Mouse (Mus musculus) liver, adult (tissue): Measurements from ENCODE around the gene Glra3.
A peak's percentile ranks its signal among the peaks of the same experiment; 100 is the strongest.

Source experiments
- GATA4 ChIP-seq: IDR thresholded peaks from 2 replicates; pipeline ENCODE4 v1.6.1; 2014; ENCODE audit warnings: mild to moderate bottlenecking, low read length; ENCODE audit not compliant: insufficient replicate concordance

The Glra3 gene

GRCm38 (mm10) chr8:55939870-55940525 is at the start of gene Glra3:
Gene Glra3 (plus strand): TSS chr8:55940460.
- no peak for TF ChIP-seq GATA4

DNA sequence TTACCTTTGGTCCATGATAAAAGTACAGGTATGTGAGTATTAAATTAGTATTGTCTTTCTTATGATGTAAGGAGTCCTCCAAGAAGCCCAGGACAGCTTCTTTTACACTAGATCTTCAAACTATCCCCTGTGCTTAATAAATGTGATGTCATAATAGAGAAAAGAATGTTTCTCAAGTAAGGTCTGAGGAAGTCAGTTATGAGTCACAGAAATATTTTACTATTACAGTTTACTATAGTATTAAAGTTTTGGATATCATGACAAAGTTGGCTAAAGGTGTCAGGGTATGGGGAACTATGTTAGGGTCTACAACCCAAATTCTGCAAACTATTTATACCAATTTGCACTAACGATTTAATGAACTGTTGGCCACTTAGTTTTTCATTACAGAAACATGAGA is 33.4 kb upstream of the Glra3 start, which contains the start of gene Adam29:
Gene Adam29, minus strand, starts transcription at position 101 of the 400 bp plus-strand sequence.
- no peak for TF ChIP-seq GATA4

- no peak for TF ChIP-seq GATA4
Observed at GRCm38 (mm10) chr8:55940526-55940880, 243 bp downstream of the Glra3 start.

DNA sequence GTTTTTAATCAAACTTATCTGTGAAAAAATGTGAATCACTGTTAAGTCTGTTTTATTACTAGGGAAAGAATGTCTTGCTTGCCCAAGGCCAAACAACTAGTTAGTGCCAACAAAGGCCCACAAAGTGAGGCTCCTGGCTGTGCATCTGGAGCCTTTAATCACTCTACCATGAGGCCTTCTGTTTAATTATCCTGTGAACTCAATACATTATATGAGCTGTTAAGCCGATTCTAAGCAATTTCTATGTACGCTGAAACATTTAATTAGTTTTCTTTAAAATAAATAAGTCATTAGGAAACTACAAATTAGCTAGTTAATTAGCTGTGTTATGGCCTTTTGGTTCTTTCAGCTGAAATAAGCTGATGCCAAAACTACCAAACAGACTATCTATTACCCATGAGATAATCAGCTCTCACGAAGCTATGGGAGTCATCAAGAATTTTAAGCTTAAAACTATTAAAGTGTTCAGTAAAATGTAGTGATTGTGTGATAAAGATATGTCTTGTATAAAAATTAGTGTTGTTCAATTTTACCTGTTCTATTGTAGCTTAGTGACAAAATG is 24.6 kb downstream of the Glra3 start:
- no peak for TF ChIP-seq GATA4

GRCm38 (mm10) chr8:55997859-55998258 is 57.6 kb downstream of the Glra3 start:
- TF ChIP-seq GATA4: no peak

- TF ChIP-seq GATA4: no peak
Observed at GRCm38 (mm10) chr8:56054324-56054723, 114.1 kb downstream of the Glra3 start.

DNA sequence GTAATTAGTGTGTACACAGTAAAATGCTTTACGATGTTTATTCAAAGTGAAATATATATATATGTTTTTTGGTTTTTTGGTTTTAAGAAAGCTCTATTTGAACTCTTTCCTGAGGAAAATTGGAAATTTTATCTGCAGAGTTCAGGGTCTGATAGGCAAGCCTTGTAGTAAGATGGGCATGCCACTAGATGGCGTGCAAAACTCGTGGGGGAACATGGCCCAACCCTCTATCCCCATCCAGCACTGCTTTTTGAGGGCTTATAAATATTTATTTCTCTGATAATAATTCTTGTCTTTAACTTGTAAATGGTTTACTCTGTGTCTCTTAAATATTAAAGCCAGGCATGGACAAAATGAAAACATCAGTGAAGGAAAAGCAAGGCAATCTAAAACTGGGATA is 122.8 kb downstream of the Glra3 start:
- TF ChIP-seq GATA4: no peak

DNA sequence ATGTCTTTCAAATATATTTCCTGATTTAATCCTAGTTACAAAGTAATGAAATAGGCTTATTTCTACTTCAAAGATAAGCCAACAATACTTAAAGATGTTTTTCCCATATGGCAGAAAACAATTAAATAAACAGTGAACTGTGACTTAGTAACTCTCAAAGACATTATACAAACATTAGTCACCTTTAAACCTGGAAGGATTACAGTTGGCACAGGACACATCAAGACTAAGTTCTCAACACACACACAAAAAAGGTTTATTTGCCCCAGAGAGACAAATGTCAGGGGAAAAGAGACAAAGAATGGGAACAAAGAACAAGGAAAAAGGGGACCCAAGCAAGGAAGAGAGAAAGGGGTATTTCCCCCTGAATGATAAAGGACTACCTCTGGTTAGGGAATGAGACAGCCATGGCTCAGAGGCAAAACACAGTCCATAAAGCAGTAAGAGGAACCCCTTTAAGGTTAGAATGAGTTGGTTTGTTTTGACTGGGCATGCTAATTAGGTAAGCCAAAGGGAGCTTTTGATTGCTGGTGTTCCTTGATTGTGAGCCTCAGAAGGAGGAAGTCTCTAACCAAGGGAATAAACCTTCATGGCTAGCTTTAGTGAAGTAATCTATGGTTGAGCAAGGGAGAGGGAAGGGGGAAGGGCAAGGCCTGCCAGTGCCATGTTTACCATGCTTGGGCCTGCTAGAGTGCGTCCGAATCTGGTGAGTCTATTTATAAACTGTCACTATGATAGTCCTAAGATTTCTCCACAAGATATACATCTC is 130.4 kb downstream of the Glra3 start:
- no peak for TF ChIP-seq GATA4

GRCm38 (mm10) chr8:56083654-56084053 is 143.4 kb downstream of the Glra3 start:
- TF ChIP-seq GATA4: no peak

DNA sequence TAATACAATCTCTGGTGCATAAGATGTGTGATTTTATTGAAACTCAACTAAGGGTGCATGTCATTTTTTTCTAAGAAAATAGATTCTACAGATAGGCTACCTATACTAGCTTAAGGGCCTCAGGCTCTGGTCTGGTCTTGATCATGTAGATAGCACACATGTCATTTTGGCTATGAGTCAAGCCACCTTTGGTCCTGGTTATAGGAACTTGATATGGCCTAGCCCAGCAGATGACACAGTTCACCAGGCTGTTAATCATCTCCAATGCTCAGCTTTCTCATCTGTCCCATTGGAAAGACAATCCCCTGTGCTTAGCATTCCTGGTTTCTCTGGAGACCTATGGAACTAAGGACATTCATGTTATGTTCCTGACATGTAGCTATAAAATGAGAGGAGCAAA is 154.1 kb downstream of the Glra3 start:
- TF ChIP-seq GATA4: no peak

GRCm38 (mm10) chr8:56110296-56110695 is 170.0 kb downstream of the Glra3 start:
- no peak for TF ChIP-seq GATA4

DNA sequence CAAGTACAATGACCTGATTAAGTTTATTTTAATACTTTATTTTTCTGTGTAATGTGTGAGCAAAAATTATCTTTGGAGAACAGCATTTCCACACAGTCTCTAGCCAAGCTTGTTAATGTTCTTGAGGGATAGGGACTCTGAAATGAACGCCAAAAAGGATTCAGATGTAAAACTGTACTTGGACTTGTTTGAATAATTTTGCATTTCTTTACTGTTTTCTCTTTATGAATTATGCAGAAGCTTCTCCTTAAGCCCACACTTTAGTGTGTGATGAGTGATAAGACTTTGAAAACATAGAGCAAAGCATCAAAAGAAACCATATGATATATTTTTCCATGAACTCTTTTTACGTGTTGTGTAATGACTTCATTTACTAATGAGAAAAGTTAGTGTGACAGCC is 189.1 kb downstream of the Glra3 start:
- no peak for TF ChIP-seq GATA4

- TF ChIP-seq GATA4: no peak
Observed at GRCm38 (mm10) chr8:56150697-56151096, 210.4 kb downstream of the Glra3 start.

DNA sequence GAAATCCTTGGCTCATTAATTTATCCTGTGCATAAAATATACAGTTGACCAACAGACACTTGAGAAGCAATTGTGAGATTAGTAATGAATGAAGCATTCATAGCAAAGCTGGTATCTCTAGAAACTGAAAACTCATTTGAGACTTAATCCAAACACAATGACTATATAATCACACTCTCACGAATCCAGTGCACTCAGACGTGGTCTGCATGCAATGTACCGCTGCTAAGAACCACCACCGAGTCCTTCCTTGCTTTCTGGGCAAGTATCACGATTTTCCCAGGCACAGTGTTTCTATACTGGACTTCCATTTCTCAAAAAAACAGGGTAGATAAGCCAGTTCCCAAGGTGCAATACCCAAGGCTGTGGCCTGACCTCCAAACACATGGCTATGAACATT is 211.3 kb downstream of the Glra3 start:
- TF ChIP-seq GATA4: no peak

GRCm38 (mm10) chr8:56158966-56159365 is 218.7 kb downstream of the Glra3 start:
- TF ChIP-seq GATA4: peak; percentile 91; the same call in 1 of the 2 replicates
